Mouse (Mus musculus) embryo, embryonic 10.5 days (tissue): ENCODE data around the gene Nefh.
A peak's percentile ranks its signal among the peaks of the same experiment; 100 is the strongest.

ENCODE experiments used
- DNase-seq: peaks from one replicate; pipeline ENCODE4 v3.0.0-alpha.2; 2015; ENCODE audit warnings: low spot score

Gene Nefh

GRCm38 (mm10) chr11:4947813-4948174 is at the start of gene Nefh:
TSS of gene Nefh (minus strand) at chr11:4948064.
- DNase-seq, result peak; percentile 9

GRCm38 (mm10) chr11:4996621-4997199 is 48.8 kb upstream of the Nefh start:
- DNase-seq, result no peak

- DNase-seq, result no peak
Observed at GRCm38 (mm10) chr11:4995676-4996075, 47.8 kb upstream of the Nefh start.

- no peak for DNase-seq
Observed at GRCm38 (mm10) chr11:4992471-4992870, 44.6 kb upstream of the Nefh start.

- no peak for DNase-seq
Observed at GRCm38 (mm10) chr11:4989187-4989586, 41.3 kb upstream of the Nefh start.

- DNase-seq, result no peak
Observed at GRCm38 (mm10) chr11:4987487-4987852, 39.6 kb upstream of the Nefh start.

- peak; percentile 96 for DNase-seq
Observed at GRCm38 (mm10) chr11:4986695-4987486, 39.0 kb upstream of the Nefh start, which contains the start of gene Ap1b1. TSS of gene Ap1b1 (plus strand) at chr11:4986824.

GRCm38 (mm10) chr11:4984799-4985198 is 36.9 kb upstream of the Nefh start:
- DNase-seq, result no peak

- DNase-seq, result peak; percentile 79
Observed at GRCm38 (mm10) chr11:4984249-4984648, 36.4 kb upstream of the Nefh start.

GRCm38 (mm10) chr11:4983538-4983937 is 35.7 kb upstream of the Nefh start:
- no peak for DNase-seq

- no peak for DNase-seq
Observed at GRCm38 (mm10) chr11:4983010-4983409, 35.1 kb upstream of the Nefh start.

- peak; percentile 86 for DNase-seq
Observed at GRCm38 (mm10) chr11:4975623-4976022, 27.8 kb upstream of the Nefh start.

- DNase-seq, result no peak
Observed at GRCm38 (mm10) chr11:4974376-4975122, 26.7 kb upstream of the Nefh start.

- DNase-seq, result no peak
Observed at GRCm38 (mm10) chr11:4973871-4974256, 26.0 kb upstream of the Nefh start.

GRCm38 (mm10) chr11:4972967-4973870 is 25.4 kb upstream of the Nefh start:
- DNase-seq, result peak; percentile 78

- DNase-seq, result no peak
Observed at GRCm38 (mm10) chr11:4968376-4968775, 20.5 kb upstream of the Nefh start.

- no peak for DNase-seq
Observed at GRCm38 (mm10) chr11:4967549-4967948, 19.7 kb upstream of the Nefh start.

- no peak for DNase-seq
Observed at GRCm38 (mm10) chr11:4966888-4967287, 19.0 kb upstream of the Nefh start.

- DNase-seq, result no peak
Observed at GRCm38 (mm10) chr11:4966325-4966724, 18.5 kb upstream of the Nefh start.

GRCm38 (mm10) chr11:4963099-4963808 is 15.4 kb upstream of the Nefh start:
- no peak for DNase-seq

GRCm38 (mm10) chr11:4953918-4954317 is 6.1 kb upstream of the Nefh start:
- DNase-seq, result no peak
